Mouse (Mus musculus): ENCODE measurements around the gene Rock2. TPM values are rescaled to one million over a fixed set of nuclear protein-coding genes. Genes with fewer than 3 reads are reported as not detected.

The Rock2 gene
- total RNA-seq, 2 experiments from 2014 or later, result 63.4 to 65.0 TPM

GRCm38 (mm10) chr12:16898221-16898620 is 3.5 kb downstream of the Rock2 start:
- no peak for ATAC-seq (ENCODE audit: poor library complexity, severe bottlenecking)

DNA sequence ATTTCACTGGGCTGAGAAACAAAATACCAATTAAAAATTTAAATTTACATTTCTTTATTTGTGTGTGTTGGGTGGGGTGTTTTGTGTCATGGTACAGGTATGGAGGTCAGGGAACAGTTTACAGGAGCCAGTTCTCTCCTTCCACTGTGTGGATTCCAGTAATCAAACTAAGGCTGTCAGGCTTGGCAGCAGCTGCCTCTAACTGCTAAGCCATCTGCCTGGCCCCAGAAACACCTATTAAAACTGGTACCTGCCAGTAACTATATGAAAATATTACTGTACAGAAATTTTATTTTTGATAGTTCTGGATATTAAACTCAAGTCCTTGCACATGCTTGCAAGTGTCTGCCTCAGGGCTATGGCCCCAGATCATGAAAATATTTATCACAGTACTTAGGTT is 4.1 kb downstream of the Rock2 start:
- no peak for ATAC-seq (ENCODE audit: poor library complexity, severe bottlenecking)

GRCm38 (mm10) chr12:16900625-16901222 is 6.0 kb downstream of the Rock2 start:
- 0 out of 2 replicates have a peak, but pooled peaks have one; percentile 33 for ATAC-seq (ENCODE audit: poor library complexity, severe bottlenecking)

GRCm38 (mm10) chr12:16903949-16904635 is 9.4 kb downstream of the Rock2 start:
- ATAC-seq (ENCODE audit: poor library complexity, severe bottlenecking), result peak; percentile 49; the same call in 1 of the 2 replicates

DNA sequence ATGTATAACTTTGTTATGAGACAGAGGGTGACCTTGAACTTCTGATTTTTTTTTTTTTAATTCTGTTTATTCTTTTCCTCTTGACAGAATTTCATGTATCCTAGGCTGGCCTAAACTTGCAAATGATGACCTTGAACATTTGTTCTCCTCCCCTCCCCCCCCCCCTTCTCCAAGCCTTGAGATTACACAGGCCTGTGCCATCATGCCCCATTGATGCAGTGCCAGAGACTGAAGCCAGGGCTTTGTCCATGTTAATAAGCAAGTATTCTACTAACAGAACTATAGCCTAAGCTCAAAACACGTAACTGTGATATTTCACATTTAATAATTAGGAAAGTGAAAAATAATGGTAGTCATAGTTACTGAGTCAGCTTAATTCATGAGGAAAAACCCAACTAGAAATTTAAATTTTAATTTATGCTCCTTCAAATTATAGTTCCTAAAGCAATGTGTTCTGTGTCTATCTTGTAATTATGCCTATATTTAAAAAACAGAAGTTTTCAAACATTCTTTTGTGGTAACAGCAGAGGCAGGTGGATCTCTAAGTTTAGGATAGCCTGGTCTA is 12.7 kb downstream of the Rock2 start:
- ATAC-seq (ENCODE audit: poor library complexity, severe bottlenecking), result no peak

- no peak for ATAC-seq (ENCODE audit: poor library complexity, severe bottlenecking)
Observed at GRCm38 (mm10) chr12:16907953-16908648, 13.4 kb downstream of the Rock2 start.

DNA sequence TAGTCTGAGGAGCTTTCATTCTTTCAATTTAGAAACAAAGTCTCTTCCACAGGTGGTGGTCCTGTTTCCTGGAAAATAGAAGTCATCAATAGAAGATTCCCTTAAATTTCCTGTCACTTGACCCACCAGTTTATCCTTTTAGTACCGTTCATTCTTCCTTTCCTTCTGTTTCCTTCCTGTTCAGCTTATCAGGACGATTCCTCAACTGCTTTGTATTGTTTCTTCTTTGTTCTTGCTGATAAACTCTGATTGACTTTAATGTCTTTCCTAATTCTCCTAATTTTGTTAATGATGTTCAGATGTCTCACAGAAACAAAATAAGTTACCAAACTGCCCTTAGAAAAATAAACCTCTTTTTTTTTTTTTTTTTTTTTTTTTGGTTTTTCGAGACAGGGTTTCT is 16.8 kb downstream of the Rock2 start:
- no peak for ATAC-seq (ENCODE audit: poor library complexity, severe bottlenecking)

- ATAC-seq (ENCODE audit: poor library complexity, severe bottlenecking), result peak; percentile 51
Observed at GRCm38 (mm10) chr12:16912600-16912999, 17.9 kb downstream of the Rock2 start.

- ATAC-seq (ENCODE audit: poor library complexity, severe bottlenecking), result no peak
Observed at GRCm38 (mm10) chr12:16920186-16920860, 25.6 kb downstream of the Rock2 start.

DNA sequence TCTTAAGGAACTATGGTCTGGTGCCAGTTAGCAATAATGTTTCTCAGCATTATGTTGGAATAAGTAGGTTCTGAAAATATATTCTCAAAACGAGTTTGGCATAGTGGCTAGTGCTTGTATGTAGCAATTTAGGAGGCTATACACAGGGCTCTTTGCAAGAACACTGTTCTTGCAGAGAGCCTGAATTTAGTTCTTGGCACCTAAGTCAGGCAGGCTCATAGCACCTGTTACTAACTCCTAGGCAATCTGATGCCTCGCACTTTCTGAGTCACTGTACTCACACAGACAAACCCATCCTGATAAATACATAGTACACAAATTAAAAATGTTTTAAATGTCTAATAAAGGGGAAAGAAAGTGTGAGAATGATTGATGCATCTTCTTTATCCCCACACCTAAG is 33.2 kb downstream of the Rock2 start:
- ATAC-seq (ENCODE audit: poor library complexity, severe bottlenecking), result no peak

DNA sequence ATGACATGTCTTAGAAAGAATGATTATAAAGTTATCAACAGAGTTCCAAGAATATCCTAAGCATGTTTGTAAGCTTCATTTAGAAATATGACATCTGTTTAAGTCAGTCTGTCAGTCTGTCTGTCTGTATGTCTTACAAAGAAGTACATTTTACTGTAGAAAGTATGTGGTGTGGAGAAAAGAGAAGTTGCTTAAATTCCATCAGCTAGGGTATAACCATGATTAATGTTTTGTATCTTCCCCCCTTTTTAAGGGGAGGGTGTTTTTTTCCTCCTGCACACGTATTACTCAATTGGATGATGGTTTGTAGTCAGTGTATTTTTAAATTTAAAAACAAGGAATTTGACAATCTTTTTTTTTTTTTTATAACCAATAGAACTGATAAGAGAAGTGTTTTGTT is 39.7 kb downstream of the Rock2 start:
- ATAC-seq (ENCODE audit: poor library complexity, severe bottlenecking), result no peak

- ATAC-seq (ENCODE audit: poor library complexity, severe bottlenecking), result no peak
Observed at GRCm38 (mm10) chr12:16941976-16942375, 47.3 kb downstream of the Rock2 start.

DNA sequence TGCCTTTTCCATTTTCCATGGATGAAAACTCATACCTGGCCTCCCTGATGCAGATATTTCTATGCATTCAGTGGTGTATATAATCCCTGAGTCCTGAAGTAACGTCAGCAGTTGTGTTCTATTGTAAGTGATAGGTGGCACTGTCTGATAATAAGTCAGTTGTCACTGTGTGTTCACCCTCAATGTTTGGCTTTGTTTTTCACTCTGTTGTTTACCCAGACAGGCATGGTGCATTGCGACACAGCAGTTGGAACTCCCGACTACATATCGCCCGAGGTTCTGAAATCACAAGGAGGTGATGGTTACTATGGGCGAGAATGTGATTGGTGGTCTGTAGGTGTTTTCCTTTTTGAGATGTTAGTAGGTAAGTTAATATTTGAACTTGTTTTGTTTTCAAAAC is 53.5 kb downstream of the Rock2 start:
- no peak for ATAC-seq (ENCODE audit: poor library complexity, severe bottlenecking)

DNA sequence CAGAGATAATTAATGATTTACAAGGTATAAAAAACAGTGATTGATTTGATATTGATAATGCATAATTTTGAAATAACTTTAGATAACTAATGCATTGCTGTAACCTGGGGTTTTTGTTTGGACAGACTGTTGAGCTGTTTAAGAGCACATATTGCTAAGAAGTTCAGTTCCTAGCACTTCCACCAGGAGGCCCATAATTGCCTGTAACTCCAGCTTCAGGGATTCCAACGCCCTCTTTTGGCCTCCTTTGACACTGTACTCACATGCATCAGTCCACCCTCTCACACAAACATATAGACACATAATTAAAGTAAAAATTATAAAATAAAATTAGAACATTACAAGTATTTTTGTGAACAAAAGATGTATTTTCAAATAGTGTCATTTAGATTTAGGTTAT is 64.2 kb downstream of the Rock2 start:
- ATAC-seq (ENCODE audit: poor library complexity, severe bottlenecking), result no peak; the same call in 1 of the 2 replicates

GRCm38 (mm10) chr12:16963354-16963753 is 68.7 kb downstream of the Rock2 start:
- ATAC-seq (ENCODE audit: poor library complexity, severe bottlenecking), result no peak

GRCm38 (mm10) chr12:16966811-16967210 is 72.1 kb downstream of the Rock2 start:
- ATAC-seq (ENCODE audit: poor library complexity, severe bottlenecking), result no peak

- ATAC-seq (ENCODE audit: poor library complexity, severe bottlenecking), result no peak
Observed at GRCm38 (mm10) chr12:16977120-16977519, 82.4 kb downstream of the Rock2 start.

DNA sequence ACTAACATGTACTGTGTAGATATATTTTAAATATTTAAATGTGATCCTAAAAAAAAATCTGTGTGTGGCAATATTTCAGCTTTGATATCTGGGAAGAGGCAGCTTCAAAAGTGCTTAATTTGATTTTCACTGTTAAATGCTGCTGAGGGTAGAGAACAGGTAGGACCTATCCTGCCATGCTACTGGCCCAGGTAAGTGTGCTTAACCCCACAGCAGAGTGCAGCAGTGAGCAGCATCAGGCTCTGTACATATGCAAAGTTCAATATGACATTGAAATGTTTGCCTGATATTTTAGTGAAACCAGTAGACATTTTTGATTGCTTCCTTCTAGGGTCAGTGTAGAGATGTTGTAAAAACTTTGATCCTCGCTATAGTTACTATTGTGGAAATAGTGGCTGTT is 91.1 kb downstream of the Rock2 start:
- no peak for ATAC-seq (ENCODE audit: poor library complexity, severe bottlenecking)

DNA sequence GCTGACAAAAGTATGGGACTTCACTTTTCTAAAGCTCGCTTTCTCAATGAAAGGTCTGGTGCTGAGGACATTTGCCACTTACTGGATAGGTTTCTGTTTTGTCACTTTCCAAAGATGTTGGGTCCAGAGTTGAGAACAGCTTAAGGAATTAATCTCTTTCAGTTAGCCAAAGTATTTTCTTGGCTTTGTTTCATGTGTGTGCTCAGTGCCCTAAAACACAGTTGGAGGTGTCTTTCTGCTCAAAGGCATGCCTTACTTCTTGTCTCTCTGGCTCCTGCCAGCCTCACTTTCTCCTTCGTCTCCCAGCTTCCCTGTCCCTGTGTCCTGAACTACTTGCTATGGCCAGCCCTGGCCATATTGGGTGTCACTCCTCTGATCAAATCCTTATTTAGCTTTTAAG is 96.7 kb downstream of the Rock2 start:
- no peak for ATAC-seq (ENCODE audit: poor library complexity, severe bottlenecking)

GRCm38 (mm10) chr12:16992355-16992754 is 97.7 kb downstream of the Rock2 start:
- no peak for ATAC-seq (ENCODE audit: poor library complexity, severe bottlenecking)

GRCm38 (mm10) chr12:16994291-16994690 is 99.6 kb downstream of the Rock2 start:
- no peak for ATAC-seq (ENCODE audit: poor library complexity, severe bottlenecking)
